Mouse (Mus musculus) ES-Bruce4 (cell line): ENCODE results near the gene Antxr2. TPM values are rescaled to one million over a fixed set of nuclear protein-coding genes. Genes with fewer than 3 reads are reported as not detected.

Experiments used
- H3K27ac ChIP-seq: 2 replicates; pipeline ENCODE4 v1.5.1; 2012; ENCODE audit warnings: low read length, inconsistent platforms; ENCODE audit not compliant: insufficient read depth
- H3K27me3 ChIP-seq: 2 replicates; pipeline ENCODE4 v1.6.1; 2012; ENCODE audit warnings: mild to moderate bottlenecking, low read length, inconsistent platforms; ENCODE audit not compliant: control insufficient read depth, poor library complexity, insufficient read depth, severe bottlenecking
- H3K36me3 ChIP-seq: 2 replicates; pipeline ENCODE4 v1.6.1; 2012; ENCODE audit warnings: inconsistent platforms, mild to moderate bottlenecking, low read length, moderate library complexity; ENCODE audit not compliant: control insufficient read depth, poor library complexity, insufficient read depth, severe bottlenecking
- H3K4me1 ChIP-seq: one replicate; pipeline ENCODE4 v1.8.1; 2011; ENCODE audit warnings: low read length; ENCODE audit not compliant: control insufficient read depth, insufficient read depth
- H3K4me3 ChIP-seq: 2 replicates; pipeline ENCODE4 v1.5.1; 2011; ENCODE audit warnings: low read depth, mild to moderate bottlenecking, low read length
- H3K9ac ChIP-seq: 2 replicates; pipeline ENCODE4 v1.6.1; 2012; ENCODE audit warnings: low read depth, mild to moderate bottlenecking, inconsistent platforms; ENCODE audit not compliant: poor library complexity, severe bottlenecking
- H3K9me3 ChIP-seq: replicated peaks from 2 replicates; pipeline ENCODE4 v1.6.1; 2012; ENCODE audit warnings: mild to moderate bottlenecking, low read length, inconsistent platforms; ENCODE audit not compliant: control insufficient read depth, poor library complexity, insufficient read depth, severe bottlenecking
- CTCF ChIP-seq: IDR thresholded peaks from one replicate; pipeline ENCODE4 v1.8.1; 2011; ENCODE audit warnings: low read depth, low read length
- EP300 ChIP-seq: IDR thresholded peaks from 2 replicates; pipeline ENCODE4 v1.6.1; 2011; ENCODE audit warnings: low read depth, low read length; ENCODE audit not compliant: insufficient read depth
- POLR2A ChIP-seq: IDR thresholded peaks from one replicate; pipeline ENCODE4 v1.8.1; 2011; ENCODE audit warnings: low read length; ENCODE audit not compliant: insufficient read depth
- polyA plus RNA-seq: library from polyadenylated mRNA; stranded (reverse); fragments of >200 nt; gene quantifications from 2 replicates; pipeline ENCODE4 v1.2.4, GENCODE M21; 2011; ENCODE audit warnings: low read depth; ENCODE audit not compliant: missing spikeins, insufficient read depth, insufficient read length

Gene Antxr2
- polyA plus RNA-seq, 1 experiment: 1.3 TPM

- Histone ChIP-seq H3K4me1 (no peaks in the 10 kb centered on the region), H3K36me3 (no peaks in the 10 kb centered on the region), H3K4me3 (no peak overlapping the region), H3K9ac (no peak overlapping the region), H3K27ac (no peak overlapping the region), H3K9me3 (no peaks in the 10 kb centered on the region), H3K27me3 (no peaks in the 10 kb centered on the region; the same call in 1 of the 2 replicates)
- TF ChIP-seq EP300 (no peak), CTCF (no peak), POLR2A (no peak)
These were observed 66.4 kb downstream of the Antxr2 start for GRCm38 (mm10) chr5:97964444-97964843.

DNA sequence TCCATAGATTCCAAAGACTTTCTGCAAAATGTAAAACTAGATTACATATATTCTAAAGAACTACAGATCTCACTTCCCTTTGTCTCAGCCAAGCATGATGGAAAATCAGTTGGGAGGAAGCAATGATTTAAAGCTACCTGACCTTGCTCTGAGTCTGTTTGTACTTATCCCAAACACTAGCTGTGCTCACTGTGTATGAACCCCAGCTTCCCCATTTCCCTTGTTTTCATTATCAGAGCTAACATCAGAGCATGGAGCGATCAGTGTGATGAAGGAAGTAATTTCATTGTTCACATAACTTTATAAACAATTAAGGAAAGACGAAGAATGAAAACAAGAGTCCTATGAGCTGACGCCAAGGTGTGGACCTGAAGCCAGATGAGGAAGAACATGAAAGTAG is 68.3 kb downstream of the Antxr2 start:
- Histone ChIP-seq H3K9ac (no peak overlapping the region), H3K4me3 (no peak overlapping the region), H3K4me1 (no peaks in the 10 kb centered on the region), H3K36me3 (no peaks in the 10 kb centered on the region), H3K9me3 (no peaks in the 10 kb centered on the region), H3K27me3 (no peaks in the 10 kb centered on the region; the same call in 1 of the 2 replicates), H3K27ac (no peak overlapping the region)
- TF ChIP-seq CTCF: no peak
- TF ChIP-seq POLR2A: no peak
- no peak for TF ChIP-seq EP300

DNA sequence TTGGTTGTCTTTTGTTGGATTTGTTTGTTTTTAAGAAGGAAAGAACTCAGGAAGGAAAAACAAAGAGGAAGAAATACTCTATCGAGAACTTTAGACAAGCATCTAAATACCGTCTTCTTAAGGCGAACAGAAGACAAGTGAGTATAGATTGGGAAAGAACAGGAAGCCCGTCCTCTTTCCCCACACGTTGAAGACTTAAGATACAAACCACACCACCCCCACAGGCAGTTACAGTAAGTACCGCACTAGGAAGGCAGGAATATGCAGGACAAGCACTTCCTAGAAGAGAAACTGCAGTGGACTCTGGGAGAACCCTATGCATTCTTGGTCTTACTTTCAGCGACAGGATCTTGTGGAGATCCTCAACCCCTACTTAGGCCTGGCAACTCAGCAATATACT is 69.1 kb downstream of the Antxr2 start:
- Histone ChIP-seq H3K27me3 (no peaks in the 10 kb centered on the region; the same call in 1 of the 2 replicates), H3K9ac (no peak overlapping the region), H3K4me1 (no peaks in the 10 kb centered on the region), H3K4me3 (no peak overlapping the region), H3K36me3 (no peaks in the 10 kb centered on the region), H3K27ac (no peak overlapping the region), H3K9me3 (no peaks in the 10 kb centered on the region)
- TF ChIP-seq POLR2A (no peak), EP300 (no peak)

DNA sequence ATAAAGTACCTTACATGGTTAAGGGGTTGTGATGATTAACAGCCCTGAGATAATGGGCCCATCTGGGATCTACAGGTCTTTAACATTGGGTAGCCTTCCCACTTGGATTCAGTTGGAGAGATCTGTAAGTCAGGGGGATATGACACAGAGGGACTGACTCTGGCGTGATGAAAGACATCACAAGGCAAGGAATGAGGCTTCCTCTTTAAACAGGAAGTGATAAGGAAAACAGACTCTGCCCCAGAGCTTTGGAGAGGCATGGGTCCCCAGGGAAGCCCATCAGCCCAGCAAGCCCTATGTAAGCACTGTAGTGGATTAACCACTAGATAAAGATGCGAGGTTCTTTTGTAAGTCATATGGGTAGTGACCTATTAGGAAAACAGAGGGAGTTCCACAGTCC is 71.2 kb downstream of the Antxr2 start:
- Histone ChIP-seq H3K9me3 (no peaks in the 10 kb centered on the region), H3K36me3 (no peaks in the 10 kb centered on the region), H3K27ac (no peak overlapping the region), H3K27me3 (no peaks in the 10 kb centered on the region; the same call in 1 of the 2 replicates), H3K9ac (no peak overlapping the region), H3K4me1 (no peaks in the 10 kb centered on the region), H3K4me3 (no peak overlapping the region)
- TF ChIP-seq POLR2A (no peak), CTCF (no peak), EP300 (no peak)

DNA sequence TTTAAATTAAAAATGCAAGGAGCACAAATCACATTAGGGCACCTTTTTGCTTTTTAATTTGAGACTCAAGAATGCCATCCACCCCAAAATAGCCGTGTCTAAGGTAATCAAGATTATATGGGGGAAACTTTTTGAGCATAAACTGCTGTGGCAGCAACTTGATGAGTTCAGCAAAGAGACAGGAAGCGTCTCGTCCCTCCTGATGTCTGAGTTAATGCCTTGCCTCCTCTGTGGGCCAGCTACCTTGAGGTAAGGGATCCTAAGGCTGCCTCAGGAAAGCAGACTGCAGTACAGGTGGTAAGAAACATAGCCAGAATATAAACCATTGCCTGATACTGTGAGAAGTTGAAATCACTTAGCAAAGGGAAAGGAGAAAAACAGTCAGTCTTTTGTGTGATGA is 71.8 kb downstream of the Antxr2 start:
- H3K4me3 ChIP-seq: no peak overlapping the region
- no peaks in the 10 kb centered on the region for H3K9me3 ChIP-seq
- H3K4me1 ChIP-seq: no peaks in the 10 kb centered on the region
- H3K27me3 ChIP-seq: no peaks in the 10 kb centered on the region; the same call in 1 of the 2 replicates
- no peak overlapping the region for H3K9ac ChIP-seq
- TF ChIP-seq POLR2A: no peak
- TF ChIP-seq EP300: no peak
- TF ChIP-seq CTCF: no peak
- no peaks in the 10 kb centered on the region for H3K36me3 ChIP-seq
- H3K27ac ChIP-seq: no peak overlapping the region

- no peaks in the 10 kb centered on the region for H3K36me3 ChIP-seq
- H3K4me3 ChIP-seq: no peak overlapping the region
- no peaks in the 10 kb centered on the region for H3K4me1 ChIP-seq
- H3K27ac ChIP-seq: no peak overlapping the region
- no peak overlapping the region for H3K9ac ChIP-seq
- TF ChIP-seq CTCF (no peak), EP300 (no peak), POLR2A (no peak)
- H3K9me3 ChIP-seq: no peaks in the 10 kb centered on the region
- no peaks in the 10 kb centered on the region; the same call in 1 of the 2 replicates for H3K27me3 ChIP-seq
These were observed 73.3 kb downstream of the Antxr2 start for GRCm38 (mm10) chr5:97957501-97957900.
